Mouse (Mus musculus) forebrain, embryonic 16.5 days (tissue): ENCODE results near the gene Mcm2. TPM values are rescaled to one million over a fixed set of nuclear protein-coding genes. Genes with fewer than 3 reads are reported as not detected.

Experiments
- polyA plus RNA-seq: library from polyadenylated mRNA; unstranded; fragments of >200 nt; fragmentation: Nextera tagmentation; extraction: Ambion mirVana; gene quantifications from 2 replicates; pipeline ENCODE4 v1.2.1, GENCODE M21; 2015

Mcm2 gene
- polyA plus RNA-seq, 1 experiment from 2014 or later = 60.2 TPM

Other genes starting within 250 kb of the Mcm2 start
- gene Mgll, start 174.4 kb downstream of the Mcm2 start, polyA plus RNA-seq = 23.3 and 35.2 TPM in 2 replicates
- gene Abtb1, start 56.8 kb downstream of the Mcm2 start, polyA plus RNA-seq = 44.7 and 47.0 TPM in 2 replicates
- 592 and 647 TPM in 2 replicates for gene Podxl2, start 23.7 kb downstream of the Mcm2 start, polyA plus RNA-seq
- 56.9 and 70.0 TPM in 2 replicates for gene Tpra1, start 3.5 kb upstream of the Mcm2 start, polyA plus RNA-seq